Mouse (Mus musculus) left cerebral cortex, adult 11 months (tissue): ENCODE results near the gene Plscr2.

Experiments used
- DNase-seq: peaks from one replicate; pipeline ENCODE4 v3.0.0; 2022; ENCODE audit warnings: low spot score

The Plscr2 gene

DNA sequence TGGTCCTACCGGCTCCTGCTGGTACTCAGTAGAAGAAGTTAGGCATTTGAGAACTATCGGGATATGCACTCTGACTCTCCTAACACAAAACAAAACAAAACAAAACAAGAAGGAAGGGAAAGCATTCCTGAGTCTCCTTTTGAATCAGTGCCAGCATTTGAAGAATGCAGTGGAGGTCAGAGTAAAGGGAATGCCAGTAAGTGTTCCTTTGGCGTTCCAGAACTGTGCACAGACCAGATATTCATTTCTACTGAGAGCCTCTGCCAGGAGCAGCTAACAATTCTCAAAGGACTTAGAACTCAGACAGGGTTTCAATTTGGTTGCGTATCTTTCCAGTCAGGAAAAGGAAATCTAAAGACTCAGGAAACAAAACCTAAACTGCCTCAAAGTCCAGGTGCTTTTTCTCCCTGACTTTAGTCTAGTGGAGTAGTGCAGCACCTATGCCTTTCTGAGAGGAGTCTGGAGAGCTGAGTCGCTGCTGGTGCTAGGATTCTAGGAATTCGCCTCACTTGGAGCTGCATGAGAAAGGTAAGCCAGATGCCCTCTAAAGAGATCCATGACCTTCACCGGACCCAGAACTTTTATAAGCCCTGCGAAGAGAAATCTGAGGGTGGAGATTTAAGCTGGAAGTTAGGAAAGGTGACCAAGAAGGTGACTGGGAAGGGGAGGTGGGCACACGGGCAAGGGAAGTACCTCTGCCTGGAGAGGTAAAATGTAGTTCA, at the start of gene Plscr2:
TSS of gene Plscr2 (plus strand) at position 117 of the 722 bp plus-strand sequence.
- DNase-seq, result no peak

DNA sequence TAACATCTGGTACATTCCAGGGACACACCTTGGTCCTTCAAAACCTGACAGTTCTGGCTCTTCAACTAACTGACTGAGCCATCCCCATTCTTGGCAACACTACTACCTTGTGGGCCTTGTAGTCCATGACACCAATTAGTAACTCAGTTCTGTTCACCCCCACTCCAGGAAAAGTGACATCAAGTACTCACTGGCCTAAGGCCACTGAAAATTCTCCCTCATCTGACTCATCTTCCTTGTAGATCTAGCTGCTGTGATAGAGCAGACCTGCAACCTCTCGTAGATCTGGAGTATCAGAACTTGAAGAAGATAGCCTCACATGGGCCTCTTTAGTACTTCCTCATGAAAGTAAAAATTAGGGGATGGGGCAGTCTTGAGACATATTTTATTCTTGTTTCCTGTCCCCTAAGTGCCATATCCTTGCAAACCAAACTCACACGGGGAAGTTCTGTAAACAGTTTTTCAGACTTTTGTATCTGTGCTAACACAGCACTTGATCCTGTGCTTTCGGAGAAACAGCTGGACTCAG, 49.2 kb upstream of the Plscr2 start:
- DNase-seq, result no peak

DNA sequence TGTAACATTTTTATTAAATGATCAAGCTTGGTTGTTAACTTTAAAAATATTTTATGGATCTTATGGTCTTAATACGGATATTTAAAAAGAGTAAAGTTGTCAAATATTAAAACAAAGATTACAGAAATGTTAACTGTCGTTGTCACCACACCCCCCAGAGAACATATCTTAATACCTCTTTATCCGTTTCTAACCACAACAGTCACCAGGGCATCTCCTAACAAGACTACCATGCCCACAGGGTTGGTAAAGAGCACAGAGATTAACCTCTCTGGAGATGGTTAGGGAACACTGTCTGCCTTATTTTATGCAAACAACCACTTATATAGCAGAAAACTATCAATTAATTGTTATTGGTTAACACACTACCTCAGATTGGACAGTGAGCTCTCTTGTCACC, 48.6 kb upstream of the Plscr2 start:
- DNase-seq, result no peak

DNA sequence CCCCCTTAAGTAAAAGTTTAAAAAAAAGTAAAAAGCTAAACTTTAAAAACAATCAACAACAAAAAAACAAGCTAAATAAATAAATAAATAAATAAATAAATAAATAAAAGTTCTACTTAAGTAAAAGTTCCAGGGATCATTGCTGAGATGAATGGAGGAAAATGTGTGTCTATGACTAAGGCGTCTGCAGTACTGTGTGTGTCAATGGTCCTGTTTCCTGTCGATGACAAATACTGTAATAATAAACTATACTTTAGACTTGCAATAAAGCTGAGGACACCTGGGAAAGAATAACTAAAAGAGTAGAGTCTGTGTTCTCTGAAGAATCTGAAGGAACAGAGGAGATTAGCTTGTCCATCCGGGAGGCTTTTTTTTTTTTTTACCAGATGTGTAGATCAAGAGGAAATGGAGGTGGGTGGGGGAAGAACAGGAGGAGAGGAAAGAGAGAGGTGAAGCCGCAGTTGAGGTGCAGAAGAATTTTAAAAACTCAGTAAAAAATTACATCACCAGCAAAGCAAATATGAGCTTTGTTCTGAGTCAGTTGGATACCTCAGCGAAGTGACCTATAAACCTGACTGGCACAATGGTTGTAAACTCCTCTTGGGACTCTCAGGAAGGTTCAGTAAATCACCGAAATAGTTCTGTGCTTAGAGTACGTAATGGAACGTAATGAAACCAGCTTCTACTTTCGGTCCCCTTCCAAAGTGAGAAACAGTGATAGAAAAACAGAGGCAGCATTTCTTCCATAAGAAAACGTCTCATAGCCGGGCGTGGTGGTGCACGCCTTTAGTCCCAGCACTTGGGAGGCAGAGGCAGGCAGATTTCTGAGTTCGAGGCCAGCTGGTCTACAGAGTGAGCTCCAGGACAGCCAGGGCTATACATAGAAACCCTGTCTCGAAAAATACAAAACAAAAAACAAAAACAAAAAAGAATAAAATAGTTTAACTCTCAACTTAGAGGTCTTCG, 46.3 kb upstream of the Plscr2 start:
- no peak for DNase-seq

DNA sequence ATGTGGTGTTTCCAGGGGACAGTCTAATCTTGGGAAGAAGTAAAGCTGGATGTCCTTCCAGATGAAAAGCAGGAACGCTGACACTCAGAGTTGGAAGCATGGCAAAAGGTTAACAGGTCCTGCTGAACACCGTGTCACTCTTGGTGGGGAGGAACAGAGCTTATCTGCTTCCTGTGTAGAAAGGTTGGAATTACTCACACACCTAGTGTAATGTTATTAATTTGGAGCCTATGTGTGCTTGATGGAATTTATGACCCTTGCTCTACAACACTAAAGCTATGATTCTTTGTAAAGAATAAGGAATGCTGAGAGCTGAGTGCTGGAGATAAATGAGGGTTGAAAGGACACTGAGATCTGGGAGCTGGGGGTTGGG, 45.6 kb upstream of the Plscr2 start:
- DNase-seq, result no peak

DNA sequence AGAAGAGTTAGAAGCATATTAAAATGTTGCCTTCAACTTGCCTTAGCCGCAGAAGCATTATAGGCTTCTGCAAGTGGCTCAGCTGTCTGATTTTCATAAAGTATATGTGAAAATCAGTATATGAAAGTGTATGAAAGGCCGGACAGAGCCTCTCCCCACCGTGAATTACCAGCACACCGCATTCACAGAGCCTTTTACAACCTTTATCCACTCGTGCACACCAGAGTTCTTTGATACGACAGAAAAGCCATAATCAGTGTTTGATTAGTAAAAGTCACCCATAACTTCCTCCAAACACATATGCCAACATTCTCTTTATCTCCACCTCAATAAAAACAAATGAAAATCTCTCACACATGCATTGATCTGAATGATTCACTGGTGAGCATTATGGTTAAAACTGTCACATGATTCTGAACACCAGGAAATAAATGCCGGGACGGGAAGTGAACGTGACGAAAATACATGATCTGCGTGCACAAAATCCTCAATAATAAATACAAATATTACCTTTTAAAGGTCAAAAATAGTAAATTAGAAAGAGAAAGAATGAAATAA, 40.4 kb upstream of the Plscr2 start:
- DNase-seq, result no peak

DNA sequence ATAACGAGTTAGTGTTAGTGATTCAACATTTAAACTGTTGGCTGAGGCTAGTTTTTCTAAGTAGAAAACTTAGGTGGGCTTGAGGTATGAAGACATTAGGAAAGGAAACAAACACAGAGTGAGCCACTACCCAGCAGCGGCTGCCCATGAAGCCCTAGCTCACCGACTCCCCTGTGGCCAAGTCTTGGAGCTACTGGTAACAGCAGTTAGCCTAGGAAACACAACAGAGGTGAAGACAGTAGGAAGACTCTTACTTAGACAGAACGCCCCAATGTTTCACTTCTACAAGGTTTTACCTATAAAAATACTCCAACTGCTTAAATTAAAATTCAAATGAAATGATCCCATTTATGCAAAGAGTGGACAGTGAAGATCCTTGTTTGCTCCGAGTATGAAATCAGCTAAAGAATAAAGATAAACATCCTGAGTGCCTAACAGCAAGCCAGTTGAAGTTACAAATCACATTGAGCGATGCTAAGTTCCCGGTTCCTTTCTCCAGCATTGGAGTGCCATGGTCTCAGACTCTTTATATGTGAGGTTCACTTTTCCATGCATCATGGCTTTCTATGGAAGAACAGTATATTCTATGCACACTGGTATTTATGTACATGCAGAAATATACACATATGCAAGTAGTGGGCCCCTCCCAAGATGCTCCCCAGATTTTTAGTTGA, 26.5 kb upstream of the Plscr2 start:
- DNase-seq, result no peak

DNA sequence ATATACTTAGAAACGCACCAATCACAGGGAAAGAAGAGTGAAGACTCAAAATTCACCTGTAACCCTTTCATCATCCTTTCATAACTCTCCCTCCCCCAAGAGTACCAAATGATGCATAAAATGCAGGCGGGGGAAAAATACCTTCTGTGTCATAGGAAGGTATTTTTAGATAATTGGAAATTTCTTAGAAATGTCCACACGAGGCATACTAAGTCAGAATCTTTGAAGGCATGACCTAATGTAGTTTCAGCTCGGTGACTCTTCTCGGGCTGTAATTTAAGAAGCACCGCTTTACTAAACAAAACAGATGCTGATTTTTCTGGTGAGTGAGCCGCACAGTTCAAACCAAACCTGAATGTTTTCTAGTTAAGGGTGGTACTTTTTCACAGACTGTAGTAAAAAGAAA, 26.0 kb upstream of the Plscr2 start, which contains the start of gene Plscr1:
TSS of gene Plscr1 (plus strand) at position 304 of the 406 bp plus-strand sequence.
- no peak for DNase-seq

DNA sequence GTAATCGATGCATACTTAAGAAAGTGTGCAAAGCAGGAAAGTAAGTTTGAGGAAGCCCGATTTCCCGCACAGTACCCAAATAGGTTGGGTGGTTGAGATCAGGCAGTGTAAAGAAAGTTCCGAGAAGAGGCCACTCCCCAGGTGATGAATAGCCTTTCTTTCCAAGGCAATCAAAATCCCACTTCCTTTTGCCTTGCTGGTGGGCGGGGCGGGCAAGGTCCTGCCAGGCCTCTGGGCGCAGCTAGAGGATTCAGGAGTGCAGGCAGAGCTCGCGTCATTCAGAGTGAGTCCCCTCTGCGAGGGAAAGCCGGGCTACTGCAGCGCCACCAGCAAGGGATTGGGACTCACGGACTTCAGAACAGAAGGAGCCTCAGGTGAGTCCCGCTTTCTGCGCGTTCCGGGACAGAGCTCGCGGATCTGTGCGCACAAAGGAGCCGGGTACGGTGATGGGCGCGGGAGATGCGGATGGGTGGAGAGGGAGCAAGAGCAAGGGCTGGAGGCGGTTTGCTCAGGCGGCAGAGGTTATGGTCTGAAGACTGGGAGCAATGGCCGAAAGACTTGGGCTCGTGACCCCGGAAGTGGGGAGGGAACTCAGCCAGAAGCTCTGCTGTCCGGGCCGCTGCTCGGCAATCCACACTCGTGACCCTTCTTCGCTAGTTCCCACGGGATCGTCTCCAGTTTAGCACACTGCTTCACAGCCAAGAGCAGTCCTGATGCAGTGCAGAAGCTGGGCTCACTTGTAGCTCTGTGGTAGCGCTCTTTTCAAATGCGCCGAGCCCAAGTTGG, 25.2 kb upstream of the Plscr2 start:
- DNase-seq, result peak; percentile 2

DNA sequence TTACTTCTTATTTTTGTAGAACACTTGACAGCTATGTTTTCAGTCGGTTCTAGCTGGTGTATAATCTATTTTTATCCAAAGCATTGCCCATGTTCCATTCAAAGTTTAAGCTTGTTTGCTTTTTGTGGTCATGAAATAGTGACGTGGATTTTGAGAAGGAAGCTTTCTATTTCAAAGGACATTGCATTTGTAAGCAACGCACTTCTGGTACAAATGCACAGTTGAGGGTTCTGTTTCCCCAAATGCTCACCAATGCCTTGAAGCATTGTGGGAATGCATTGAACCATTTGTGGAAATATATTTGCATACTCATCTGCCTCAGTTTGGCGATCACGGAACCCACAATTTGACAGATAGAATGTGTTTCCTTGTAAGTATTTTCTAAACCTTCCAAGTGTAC, 22.7 kb upstream of the Plscr2 start:
- no peak for DNase-seq

DNA sequence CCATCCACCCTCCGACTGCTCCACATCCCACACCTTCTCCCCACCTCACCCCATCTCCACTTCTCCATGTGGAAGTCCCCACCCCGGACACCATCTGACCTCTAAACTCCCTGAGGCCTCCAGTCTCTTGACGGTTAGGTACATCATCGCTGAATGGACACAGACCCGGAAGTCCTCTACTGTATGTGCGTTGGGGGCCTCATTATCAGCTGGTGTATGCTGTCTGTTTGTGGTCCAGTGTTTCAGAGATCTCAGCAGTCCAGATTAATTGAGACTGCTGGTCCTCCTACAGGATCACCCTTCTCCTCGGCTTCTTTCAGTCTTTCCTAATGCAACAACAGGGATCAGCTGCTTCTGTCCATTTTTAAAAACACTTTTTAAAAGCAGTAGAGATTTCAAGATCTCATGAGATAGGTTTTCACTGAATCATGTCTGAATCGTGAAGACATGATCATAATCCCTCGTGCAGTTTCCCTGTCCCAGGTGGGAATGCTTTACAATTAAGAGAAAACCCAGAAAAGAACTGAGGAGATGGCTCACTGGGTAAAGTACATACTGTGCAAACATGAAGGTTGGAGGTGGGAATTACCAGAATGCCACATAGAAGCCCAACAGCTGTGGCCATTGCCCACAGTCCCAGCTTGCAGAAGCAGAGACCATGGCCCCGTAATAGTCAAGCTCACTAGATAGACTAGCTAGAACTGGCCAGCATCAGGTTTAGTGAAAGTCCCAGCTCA, 21.6 kb upstream of the Plscr2 start:
- DNase-seq, result no peak

DNA sequence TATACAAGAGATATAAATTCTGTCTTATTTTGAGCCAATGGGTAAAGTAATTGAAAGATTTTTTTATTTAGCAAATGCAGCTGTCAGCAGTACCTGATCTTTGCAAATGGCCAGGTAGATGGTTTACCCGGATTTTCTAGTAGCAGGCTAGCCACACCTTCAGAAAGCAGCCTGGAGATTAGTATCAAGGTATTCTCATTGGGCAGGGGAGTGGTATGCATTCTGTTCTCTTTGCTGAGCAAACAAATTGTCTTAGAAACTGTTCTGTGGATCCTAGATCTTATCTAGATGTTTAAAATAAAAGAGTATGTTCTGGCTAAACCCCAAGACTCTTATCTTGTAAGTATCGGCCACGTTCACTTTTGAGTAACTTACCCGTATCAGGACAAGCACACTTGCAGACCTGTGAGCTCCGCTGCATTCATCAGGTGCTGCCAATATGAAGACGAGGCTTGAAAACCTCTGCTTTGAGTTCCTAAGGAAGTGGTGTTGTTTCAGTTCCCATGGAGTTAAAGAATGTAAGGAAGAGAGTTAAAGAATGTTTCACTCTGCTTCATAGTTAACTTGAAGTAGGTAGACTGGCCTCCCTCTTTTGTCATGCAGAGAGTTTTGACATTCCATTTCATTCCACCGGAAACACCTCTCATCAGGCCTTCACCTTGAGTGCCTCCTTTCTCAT, 14.8 kb upstream of the Plscr2 start:
- DNase-seq, result no peak

DNA sequence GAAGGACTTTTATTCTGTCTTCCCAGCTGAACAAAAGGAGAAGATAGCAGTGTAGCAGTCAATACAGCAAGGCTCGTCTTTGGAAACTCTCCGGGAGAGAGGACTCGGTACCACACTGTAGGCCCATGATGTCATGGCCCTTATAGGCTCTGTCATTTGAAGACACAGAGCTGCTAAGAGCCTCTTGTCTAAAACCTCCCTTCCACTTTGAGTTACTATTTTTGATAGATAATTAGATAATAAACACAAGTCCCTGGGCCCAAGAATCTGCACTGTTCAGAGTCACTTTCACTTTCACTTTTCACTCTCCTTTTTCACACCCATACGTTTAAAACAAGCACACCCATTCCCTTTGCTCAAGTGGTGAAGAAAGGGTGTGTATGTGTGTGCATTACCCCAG, 9.7 kb upstream of the Plscr2 start:
- DNase-seq, result no peak

DNA sequence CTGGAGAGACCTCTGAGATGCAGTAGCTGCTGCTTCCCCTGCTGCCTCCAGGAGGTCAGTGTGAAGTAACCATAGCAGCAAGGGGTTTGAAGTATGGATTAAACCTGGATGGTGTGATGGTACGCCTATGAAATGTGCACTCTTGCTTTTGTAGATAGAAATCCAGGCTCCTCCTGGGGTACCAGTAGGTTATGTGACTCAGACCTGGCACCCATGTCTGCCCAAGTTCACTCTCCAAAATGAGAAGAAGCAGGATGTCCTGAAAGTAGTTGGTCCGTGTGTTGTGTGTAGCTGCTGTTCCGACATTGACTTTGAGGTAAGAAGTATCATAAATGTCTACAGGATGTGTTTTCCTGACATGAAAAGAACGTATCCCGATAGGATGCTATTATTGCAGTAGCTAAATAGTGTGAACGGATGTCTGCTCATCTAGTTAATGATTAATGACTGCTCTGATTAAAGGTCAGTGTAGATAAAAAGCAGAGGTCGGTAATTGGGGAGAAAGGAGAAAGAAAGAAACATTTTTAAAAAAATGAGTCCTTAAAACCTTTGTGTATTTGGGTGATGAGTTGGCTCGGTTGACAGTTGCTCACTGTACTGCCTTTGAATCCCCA, 8.7 kb upstream of the Plscr2 start:
- DNase-seq, result no peak

DNA sequence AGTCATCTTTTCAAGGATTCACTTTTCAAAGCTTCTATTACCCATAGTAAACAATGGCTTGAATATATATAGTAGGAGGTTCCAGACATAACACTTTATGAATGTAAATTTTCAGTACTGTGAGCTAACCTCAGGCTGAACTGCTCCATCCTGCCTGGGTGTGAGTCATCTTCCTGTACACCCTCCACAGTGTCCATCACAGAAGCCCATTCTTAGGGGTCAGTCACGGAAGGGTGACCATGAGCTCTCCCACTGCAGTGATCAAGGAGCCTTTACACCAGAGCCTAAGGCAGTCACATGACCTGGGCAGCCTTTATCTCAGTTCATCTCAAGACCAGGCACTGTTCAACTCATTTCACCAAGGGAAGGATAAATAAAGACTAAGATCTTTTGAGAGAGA, 7.7 kb upstream of the Plscr2 start:
- no peak for DNase-seq

DNA sequence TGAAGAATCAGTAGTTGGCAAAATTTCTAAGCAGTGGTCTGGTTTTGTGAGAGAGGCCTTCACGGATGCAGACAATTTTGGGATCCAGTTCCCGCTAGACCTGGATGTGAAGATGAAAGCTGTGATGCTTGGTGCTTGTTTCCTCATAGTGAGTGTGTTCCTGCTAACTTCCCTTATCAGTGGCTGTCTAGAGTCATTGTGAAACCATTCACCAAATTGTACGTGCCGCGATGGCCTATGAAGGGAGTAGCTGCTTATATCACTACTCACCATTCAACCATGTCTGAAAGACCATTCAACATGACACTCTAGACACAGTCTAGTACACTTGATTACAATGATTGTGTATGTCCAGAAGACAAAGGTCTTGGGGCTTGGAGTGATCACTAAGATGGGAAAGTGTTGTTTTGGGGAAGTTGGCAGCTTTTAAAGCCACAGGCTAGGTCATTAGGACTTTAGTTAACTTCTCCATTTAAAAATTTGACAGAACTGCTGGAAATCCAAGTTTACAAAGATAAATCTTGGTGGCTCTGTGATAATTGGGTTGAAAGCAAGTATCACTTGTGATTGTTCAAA, 5.5 kb upstream of the Plscr2 start:
- DNase-seq, result no peak

DNA sequence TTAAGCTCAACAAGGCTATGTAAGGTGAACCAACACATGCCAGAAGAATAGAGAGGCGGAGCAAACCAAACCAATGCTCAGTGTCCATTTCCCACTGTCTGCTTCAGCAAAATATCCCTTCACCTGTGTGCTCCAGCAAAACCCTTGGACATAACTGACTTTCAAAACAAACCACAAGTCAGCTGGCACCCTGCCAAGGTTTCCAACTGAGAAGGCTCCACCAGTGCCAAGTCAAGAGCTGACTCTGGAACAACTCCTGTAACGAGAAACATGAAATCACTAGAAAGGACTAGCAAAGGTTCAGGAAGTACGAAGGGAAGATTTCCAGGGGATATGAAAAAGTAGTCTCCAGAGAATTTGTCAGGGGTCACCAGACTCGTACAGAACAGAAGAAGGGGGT, 4.5 kb upstream of the Plscr2 start:
- peak; percentile 4 for DNase-seq

DNA sequence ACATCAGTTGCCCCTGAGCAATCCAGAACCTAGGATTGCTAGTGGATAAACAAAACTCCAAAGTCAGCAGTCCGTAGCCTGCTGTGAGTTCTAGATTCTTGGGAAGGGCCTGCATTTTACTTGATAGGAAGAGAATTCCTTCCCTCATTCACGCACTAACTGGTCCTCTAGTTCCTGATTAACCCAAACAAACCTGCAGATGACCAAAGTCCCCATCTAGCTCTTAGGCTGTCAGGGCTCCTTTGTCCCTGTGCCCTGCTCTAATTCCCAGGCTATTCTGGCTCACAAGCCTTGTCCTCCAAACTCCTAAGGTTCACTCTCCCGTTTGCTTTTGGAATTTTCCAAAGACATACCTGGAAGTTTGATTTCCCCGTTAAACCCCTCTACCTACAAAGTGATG, 2.8 kb upstream of the Plscr2 start:
- no peak for DNase-seq

DNA sequence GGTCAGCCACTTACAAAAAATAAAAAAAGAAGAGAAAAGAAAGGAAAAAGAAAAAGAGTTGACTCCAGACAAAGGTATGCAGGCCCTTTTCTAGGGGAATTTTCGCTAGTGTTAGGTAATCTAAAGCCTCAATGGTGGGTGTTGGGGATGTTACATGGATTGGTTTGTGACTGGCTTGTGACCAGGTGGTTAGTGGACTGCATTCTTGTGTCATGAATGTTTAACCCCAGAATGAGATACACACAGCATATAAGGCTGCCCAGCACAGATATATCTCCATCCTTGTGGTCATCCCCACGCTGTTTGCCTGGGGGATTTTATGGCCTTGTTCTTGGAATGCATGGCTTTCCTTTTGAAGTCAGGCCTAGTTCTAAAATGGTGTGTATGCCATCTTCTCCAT, 2.1 kb upstream of the Plscr2 start:
- no peak for DNase-seq
